Mouse (Mus musculus) liver, embryonic 14.5 days (tissue): ENCODE measurements around the gene Col4a1.

Experiments
- CTCF ChIP-seq: IDR thresholded peaks from 2 replicates; pipeline ENCODE4 v1.5.1; 2016; ENCODE audit warnings: antibody characterized with exemption, low read depth, control low read depth
- EP300 ChIP-seq: IDR thresholded peaks from 2 replicates; pipeline ENCODE4 v1.6.1; 2016; ENCODE audit warnings: antibody characterized with exemption, low read depth

DNA sequence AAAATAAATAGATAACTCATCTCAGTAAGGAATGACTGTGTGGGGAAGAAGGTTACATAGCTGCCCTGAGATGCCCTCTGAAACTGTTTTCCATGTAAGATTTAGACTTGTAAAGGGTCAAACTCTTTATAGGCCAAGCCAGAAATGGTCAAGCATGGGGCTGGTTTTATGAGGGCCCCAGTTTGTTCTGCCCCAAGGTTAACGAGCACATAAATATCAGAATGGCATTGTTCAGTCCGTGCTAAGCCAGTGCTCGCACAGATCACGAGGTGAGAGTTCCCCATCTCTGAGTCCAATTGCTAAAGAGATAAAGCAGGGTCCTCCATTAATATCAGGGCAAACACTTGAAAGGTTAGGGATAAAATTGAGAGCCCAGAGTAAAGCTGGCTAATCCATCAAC, 79.6 kb downstream of the Col4a1 start:
- TF ChIP-seq CTCF: no peak
- TF ChIP-seq EP300: no peak
